Comparison of ENCODE assay signal across 7 mouse cellular contexts in genomic region chr2:178413081-178413480, GRCm38 (mm10). TPM values are rescaled to one million over a fixed set of nuclear protein-coding genes. Genes with fewer than 3 reads are reported as not detected.
DNase-seq lines count a peak whose midpoint lies in the region; ATAC-seq and TF ChIP-seq lines count a peak whose summit lies in the region.

No protein-coding gene starts in this region.

- peak; percentile 25 for DNase-seq in lung, embryonic 14.5 days
- DNase-seq in lung, postnatal 10 days: no peak
- DNase-seq in retina, postnatal 1 day: peak; percentile 66
- DNase-seq in T-cell, adult 2 months (ENCODE audit: low spot score): no peak
- no peak for DNase-seq in thymus, postnatal 36 days

- H3K27me3 ChIP-seq in lung, embryonic 14.5 days (ENCODE audit: insufficient read depth, low read length): peaks cover 11% of the 10 kb centered on the region; the same call in 1 of the 2 replicates
- peaks cover 23% of the 10 kb centered on the region for H3K27me3 ChIP-seq in forebrain, embryonic 13.5 days
- peaks cover 4% of the 10 kb centered on the region; the same call in 1 of the 2 replicates for H3K27me3 ChIP-seq in intestine, postnatal 0 days (replicated peaks; ENCODE audit: control insufficient read depth, insufficient read depth, low read length)

- no peak for ATAC-seq in lung, embryonic 14.5 days (ENCODE audit: insufficient read depth)
- no peak for ATAC-seq in forebrain, embryonic 13.5 days
- ATAC-seq in intestine, postnatal 0 days: no peak

- no peak overlapping the region for H3K27ac ChIP-seq in lung, embryonic 14.5 days (ENCODE audit: low read depth)
- no peak overlapping the region for H3K27ac ChIP-seq in forebrain, embryonic 13.5 days
- H3K27ac ChIP-seq in intestine, postnatal 0 days (ENCODE audit: low read depth, low read length): no peak overlapping the region

- no peaks in the 10 kb centered on the region for H3K36me3 ChIP-seq in lung, embryonic 14.5 days (ENCODE audit: insufficient read depth)
- H3K36me3 ChIP-seq in forebrain, embryonic 13.5 days (ENCODE audit: poor library complexity, severe bottlenecking): no peaks in the 10 kb centered on the region
- H3K36me3 ChIP-seq in intestine, postnatal 0 days (ENCODE audit: control insufficient read depth, insufficient read depth): no peaks in the 10 kb centered on the region

- peak overlapping the region; percentile 62 for H3K4me3 ChIP-seq in lung, embryonic 14.5 days (ENCODE audit: low read depth, low read length)
- peak overlapping the region; percentile 64; the same call in 1 of the 2 replicates for H3K4me3 ChIP-seq in forebrain, embryonic 13.5 days
- peak overlapping the region; percentile 64; the same call in 1 of the 2 replicates for H3K4me3 ChIP-seq in intestine, postnatal 0 days (ENCODE audit: low read depth, low read length)

- no peaks in the 10 kb centered on the region for H3K9me3 ChIP-seq in lung, embryonic 14.5 days (ENCODE audit: low read depth, low read length)
- no peaks in the 10 kb centered on the region for H3K9me3 ChIP-seq in forebrain, embryonic 13.5 days (replicated peaks)
- no peaks in the 10 kb centered on the region for H3K9me3 ChIP-seq in intestine, postnatal 0 days (ENCODE audit: control insufficient read depth)

- H3K4me1 ChIP-seq in lung, embryonic 14.5 days (ENCODE audit: insufficient read depth): peaks cover 16% of the 10 kb centered on the region
- H3K4me1 ChIP-seq in forebrain, embryonic 13.5 days: peaks cover 18% of the 10 kb centered on the region
- 0 out of 2 replicates have a peak, but pooled peaks cover 2% of the 10 kb centered on the region for H3K4me1 ChIP-seq in intestine, postnatal 0 days (replicated peaks; ENCODE audit: control insufficient read depth, insufficient read depth, low read length)

- 54% methylated on average over 13 of the region's 13 CpGs for WGBS in lung, embryonic 14.5 days
- 67% methylated on average over 13 of the region's 13 CpGs for WGBS in forebrain, embryonic 13.5 days
- 68% methylated on average over 13 of the region's 13 CpGs for WGBS in intestine, postnatal 0 days

- H3K9ac ChIP-seq in lung, embryonic 14.5 days: no peak overlapping the region
- H3K9ac ChIP-seq in forebrain, embryonic 13.5 days: no peak overlapping the region
- H3K9ac ChIP-seq in intestine, postnatal 0 days (ENCODE audit: low read depth, low read length): no peak overlapping the region

- peak overlapping the region; percentile 97 for H3K4me2 ChIP-seq in lung, embryonic 14.5 days
- H3K4me2 ChIP-seq in forebrain, embryonic 13.5 days: peak overlapping the region; percentile 98
- H3K4me2 ChIP-seq in intestine, postnatal 0 days (replicated peaks; ENCODE audit: low read depth): peak overlapping the region; percentile 91

- no peak for TF ChIP-seq CTCF in lung, embryonic 14.5 days (IDR thresholded peaks at IDR 0.05; ENCODE audit: low read depth)
- no peak for TF ChIP-seq CTCF in intestine, postnatal 0 days (IDR thresholded peaks at IDR 0.05; ENCODE audit: low read depth)

RNA-seq across cellular contexts. Expression of gene Ppp1r3d, which starts 1.2 kb away (rescaled TPM):
- 2.1 and 3.0 TPM in 2 replicates for polyA plus RNA-seq in lung, embryonic 14.5 days (2014; fragmentation: Nextera tagmentation; extraction: Ambion mirVana)
- polyA plus RNA-seq in forebrain, embryonic 13.5 days (2015; fragmentation: Nextera tagmentation; extraction: Ambion mirVana): 0.68 and 0.74 TPM in 2 replicates
- polyA plus RNA-seq in intestine, postnatal 0 days (2015; fragmentation: Nextera tagmentation; extraction: Ambion mirVana): 2.7 and 2.8 TPM in 2 replicates

RNA-seq across cellular contexts. Expression of gene Fam217b, which starts 1.2 kb away (rescaled TPM):
- 3.2 and 3.4 TPM in 2 replicates for polyA plus RNA-seq in lung, embryonic 14.5 days (2014; fragmentation: Nextera tagmentation; extraction: Ambion mirVana)
- 1.9 and 3.1 TPM in 2 replicates for polyA plus RNA-seq in forebrain, embryonic 13.5 days (2015; fragmentation: Nextera tagmentation; extraction: Ambion mirVana)
- 2.5 TPM in 2 replicates for polyA plus RNA-seq in intestine, postnatal 0 days (2015; fragmentation: Nextera tagmentation; extraction: Ambion mirVana)

RNA-seq across cellular contexts. Expression of gene Sycp2, which starts 5.6 kb away (rescaled TPM):
- polyA plus RNA-seq in lung, embryonic 14.5 days (2014; fragmentation: Nextera tagmentation; extraction: Ambion mirVana): 0.08 and 0.20 TPM in 2 replicates
- 0.22 and 0.38 TPM in 2 replicates for polyA plus RNA-seq in forebrain, embryonic 13.5 days (2015; fragmentation: Nextera tagmentation; extraction: Ambion mirVana)
- polyA plus RNA-seq in intestine, postnatal 0 days (2015; fragmentation: Nextera tagmentation; extraction: Ambion mirVana): 0.13 TPM in 1 of 2 replicates, not detected in the other

RNA-seq across cellular contexts. Expression of gene Cdh26, which starts 17.2 kb away (rescaled TPM):
- 0.07 TPM in 1 of 2 replicates, not detected in the other for polyA plus RNA-seq in lung, embryonic 14.5 days (2014; fragmentation: Nextera tagmentation; extraction: Ambion mirVana)
- 0.06 TPM in 1 of 2 replicates, not detected in the other for polyA plus RNA-seq in forebrain, embryonic 13.5 days (2015; fragmentation: Nextera tagmentation; extraction: Ambion mirVana)
- polyA plus RNA-seq in intestine, postnatal 0 days (2015; fragmentation: Nextera tagmentation; extraction: Ambion mirVana): 0.43 and 0.68 TPM in 2 replicates

Comparison
In these comparisons a context has a peak if more than half of its experiments do, and no peak if none do; other contexts are left out.
1. DNase-seq: peak in lung, embryonic 14.5 days (single experiment) and retina, postnatal 1 day (single experiment); none in lung, postnatal 10 days (single experiment), T-cell, adult 2 months (single experiment) and thymus, postnatal 36 days (0 of 2).
2. Peak in every context shown above with its lines, with median percentiles within 50 percentile points of each other: H3K4me2 ChIP-seq and H3K4me3 ChIP-seq.